Mouse (Mus musculus): ENCODE measurements around the gene Asic4. TPM values are rescaled to one million over a fixed set of nuclear protein-coding genes. Genes with fewer than 3 reads are reported as not detected.

Asic4 gene
- total and polyA plus RNA-seq, 3 experiments = 0.18 to 0.19 TPM; not detected in 1

DNA sequence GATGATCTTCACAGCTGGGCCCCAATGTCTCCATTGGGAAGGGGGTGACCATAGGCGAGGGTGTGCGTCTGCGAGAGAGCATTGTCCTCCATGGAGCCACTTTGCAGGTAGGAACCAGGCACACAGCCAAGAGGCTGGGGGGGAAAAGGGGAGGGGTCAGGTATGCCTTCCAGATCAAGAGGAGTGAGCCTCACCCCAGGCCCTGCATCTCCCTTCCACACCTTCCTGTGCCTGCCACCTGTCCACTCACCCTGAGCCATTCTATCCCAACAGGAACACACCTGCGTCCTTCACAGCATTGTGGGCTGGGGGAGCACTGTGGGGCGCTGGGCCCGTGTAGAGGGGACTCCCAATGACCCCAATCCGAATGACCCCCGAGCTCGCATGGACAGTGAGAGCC is 8.1 kb upstream of the Asic4 start:
- DNase-seq (ENCODE audit: low read depth, low spot score) = no peak
- peaks cover 0 to 8% of the 10 kb centered on the region in 2 experiments; a peak in 2 of 4 replicates for H3K36me3 ChIP-seq (ENCODE audit: control insufficient read depth in 1 of 2, insufficient read depth in 2 of 2, low read length in 2 of 2)
- H3K9me3 ChIP-seq (replicated peaks; ENCODE audit: insufficient read depth, low read length) = no peaks in the 10 kb centered on the region
- no peak overlapping the region for H3K27ac ChIP-seq (ENCODE audit: control insufficient read depth, low read depth, low read length)
- H3K4me1 ChIP-seq (ENCODE audit: control insufficient read depth in 1 of 2, insufficient read depth in 2 of 2, low read length in 2 of 2) = peaks cover 8 to 21% of the 10 kb centered on the region in 2 experiments; a peak in 3 of 4 replicates
- TF ChIP-seq ZKSCAN1 (IDR thresholded peaks at IDR 0.05; ENCODE audit: low read depth, low read length) (no peak), MEF2A (IDR thresholded peaks at IDR 0.05; ENCODE audit: extremely low read depth, insufficient replicate concordance, low read depth, low read length, poor library complexity, severe bottlenecking) (no peak), JUND (IDR thresholded peaks at IDR 0.05; ENCODE audit: low read depth, low read length) (no peak), MYC (IDR thresholded peaks at IDR 0.05; ENCODE audit: low read depth, low read length) (no peak), ZMIZ1 (IDR thresholded peaks at IDR 0.05; ENCODE audit: low read depth, low read length) (no peak), ZC3H11A (IDR thresholded peaks at IDR 0.05; ENCODE audit: low read depth, low read length) (no peak), POLR2A (IDR thresholded peaks at IDR 0.05; ENCODE audit: control insufficient read depth in 1 of 2, insufficient read depth in 1 of 2, low read depth in 1 of 2, low read length in 2 of 2, poor library complexity in 1 of 2) (no peak), ZNF384 (IDR thresholded peaks at IDR 0.05; ENCODE audit: low read depth, low read length) (no peak)
- H3K27me3 ChIP-seq (ENCODE audit: control insufficient read depth in 1 of 2, insufficient read depth in 2 of 2, low read length in 2 of 2) = no peaks in the 10 kb centered on the region
- H3K9ac ChIP-seq (ENCODE audit: control insufficient read depth, low read depth, low read length, poor library complexity, severe bottlenecking) = no peak overlapping the region
- H3K79me2 ChIP-seq (ENCODE audit: control insufficient read depth, insufficient read depth, low read length, poor library complexity) = no peaks in the 10 kb centered on the region; the same call in 1 of the 2 replicates
- H3K4me3 ChIP-seq (ENCODE audit: control insufficient read depth in 1 of 2, insufficient read depth in 1 of 2, low read depth in 2 of 2, low read length in 2 of 2) = no peak overlapping the region

DNA sequence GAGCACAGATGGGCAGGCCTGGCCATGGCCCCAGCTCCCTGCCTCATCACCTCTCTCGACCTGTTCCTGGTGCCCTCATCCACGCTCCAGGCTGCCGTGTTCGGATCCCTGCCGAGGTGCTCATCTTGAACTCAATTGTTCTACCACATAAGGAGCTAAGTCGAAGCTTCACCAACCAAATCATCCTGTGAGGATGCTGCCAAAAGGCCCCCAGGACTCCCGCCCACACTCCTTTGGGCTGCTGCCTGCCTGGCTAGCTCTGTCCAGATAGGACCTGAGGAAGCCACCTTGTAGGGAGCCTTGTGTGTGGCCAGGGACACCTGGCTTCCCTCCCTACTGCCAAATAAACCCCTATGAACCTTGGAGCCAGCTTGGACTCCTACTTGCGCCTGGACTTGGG is 7.4 kb upstream of the Asic4 start:
- peaks cover 12 to 25% of the 10 kb centered on the region in 2 experiments; a peak in 3 of 4 replicates for H3K4me1 ChIP-seq (ENCODE audit: control insufficient read depth in 1 of 2, insufficient read depth in 2 of 2, low read length in 2 of 2)
- no peak overlapping the region for H3K9ac ChIP-seq (ENCODE audit: control insufficient read depth, low read depth, low read length, poor library complexity, severe bottlenecking)
- no peaks in the 10 kb centered on the region for H3K9me3 ChIP-seq (replicated peaks; ENCODE audit: insufficient read depth, low read length)

More for the DNA sequence above, 7.4 kb upstream of the Asic4 start:
- no peaks in the 10 kb centered on the region for H3K27me3 ChIP-seq (ENCODE audit: control insufficient read depth in 1 of 2, insufficient read depth in 2 of 2, low read length in 2 of 2)
- peaks cover 0 to 12% of the 10 kb centered on the region in 2 experiments; a peak in 2 of 4 replicates for H3K36me3 ChIP-seq (ENCODE audit: control insufficient read depth in 1 of 2, insufficient read depth in 2 of 2, low read length in 2 of 2)
- no peak overlapping the region for H3K27ac ChIP-seq (ENCODE audit: control insufficient read depth, low read depth, low read length)
- no peaks in the 10 kb centered on the region; the same call in 1 of the 2 replicates for H3K79me2 ChIP-seq (ENCODE audit: control insufficient read depth, insufficient read depth, low read length, poor library complexity)
- DNase-seq (ENCODE audit: low read depth, low spot score) = no peak
- TF ChIP-seq E2F4 (IDR thresholded peaks at IDR 0.05; ENCODE audit: borderline replicate concordance, low read depth, low read length) (no peak), ZC3H11A (IDR thresholded peaks at IDR 0.05; ENCODE audit: low read depth, low read length) (no peak), JUND (IDR thresholded peaks at IDR 0.05; ENCODE audit: low read depth, low read length) (no peak), ZNF384 (IDR thresholded peaks at IDR 0.05; ENCODE audit: low read depth, low read length) (no peak), BHLHE40 (IDR thresholded peaks at IDR 0.05; ENCODE audit: borderline replicate concordance, low read depth, low read length) (no peak), MAZ (IDR thresholded peaks at IDR 0.05; ENCODE audit: low read depth, low read length) (no peak), SMC3 (IDR thresholded peaks at IDR 0.05; ENCODE audit: low read depth, low read length) (no peak), ETS1 (IDR thresholded peaks at IDR 0.05; ENCODE audit: low read depth, low read length) (no peak), USF2 (IDR thresholded peaks at IDR 0.05; ENCODE audit: borderline replicate concordance in 1 of 2, insufficient read depth in 1 of 2, low read depth in 1 of 2, low read length in 2 of 2) (no peak), MAFK (IDR thresholded peaks at IDR 0.05; ENCODE audit: borderline replicate concordance, low read depth, low read length) (no peak), MYB (IDR thresholded peaks at IDR 0.05; ENCODE audit: low read depth, low read length) (no peak), MYC (IDR thresholded peaks at IDR 0.05; ENCODE audit: low read depth, low read length) (no peak), POLR2AphosphoS5 (IDR thresholded peaks at IDR 0.05; ENCODE audit: borderline replicate concordance, low read depth, low read length) (no peak), RAD21 (IDR thresholded peaks at IDR 0.05; ENCODE audit: low read depth, low read length) (no peak), TAL1 (IDR thresholded peaks at IDR 0.05; ENCODE audit: low read length) (no peak), KAT2A (conservative IDR thresholded peaks at IDR 0.05; ENCODE audit: low read depth, low read length) (no peak), NELFE (IDR thresholded peaks at IDR 0.05; ENCODE audit: low read depth, low read length) (no peak), GATA1 (IDR thresholded peaks at IDR 0.05; ENCODE audit: low read depth, low read length) (no peak)
- H3K4me3 ChIP-seq (ENCODE audit: control insufficient read depth in 1 of 2, insufficient read depth in 1 of 2, low read depth in 2 of 2, low read length in 2 of 2) = no peak overlapping the region

All from MEL (cell line).